Mouse (Mus musculus) liver, adult 2 months (tissue): ENCODE measurements around the gene Efnb2.

Source experiments
- CTCF ChIP-seq: fragments of 200-500 bp; IDR thresholded peaks from 2 replicates; pipeline ENCODE4 v1.5.1; 2011; ENCODE audit warnings: low read depth, low read length, control low read depth
- POLR2A ChIP-seq: fragments of 200-500 bp; IDR thresholded peaks from 2 replicates; pipeline ENCODE4 v1.6.1; 2011; ENCODE audit warnings: low read length, control low read depth; ENCODE audit not compliant: insufficient read depth; ENCODE audit errors: extremely low read depth

DNA sequence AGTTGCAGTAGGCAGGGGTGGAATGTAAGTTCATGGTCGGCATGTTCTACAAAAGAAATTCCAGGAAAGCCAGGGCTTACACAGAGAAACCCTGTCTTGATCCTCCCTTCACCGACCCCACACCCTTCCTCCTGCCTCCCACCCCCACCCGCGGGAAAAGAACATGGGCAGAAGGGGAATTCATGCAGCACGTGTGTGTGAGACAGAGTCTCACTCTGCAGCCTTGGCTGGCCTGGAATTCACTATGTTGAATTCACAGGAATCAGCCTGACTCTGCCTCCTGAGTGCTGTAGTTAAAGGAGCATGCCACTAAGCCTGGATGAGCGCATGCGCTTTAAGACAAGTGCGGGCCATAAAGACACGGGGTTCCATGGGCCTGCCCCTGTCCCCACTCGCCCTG, 39.8 kb upstream of the Efnb2 start:
- TF ChIP-seq CTCF (no peak), POLR2A (no peak)
